Mouse (Mus musculus): ENCODE measurements around the gene Tuba1b.

Tuba1b gene

DNA sequence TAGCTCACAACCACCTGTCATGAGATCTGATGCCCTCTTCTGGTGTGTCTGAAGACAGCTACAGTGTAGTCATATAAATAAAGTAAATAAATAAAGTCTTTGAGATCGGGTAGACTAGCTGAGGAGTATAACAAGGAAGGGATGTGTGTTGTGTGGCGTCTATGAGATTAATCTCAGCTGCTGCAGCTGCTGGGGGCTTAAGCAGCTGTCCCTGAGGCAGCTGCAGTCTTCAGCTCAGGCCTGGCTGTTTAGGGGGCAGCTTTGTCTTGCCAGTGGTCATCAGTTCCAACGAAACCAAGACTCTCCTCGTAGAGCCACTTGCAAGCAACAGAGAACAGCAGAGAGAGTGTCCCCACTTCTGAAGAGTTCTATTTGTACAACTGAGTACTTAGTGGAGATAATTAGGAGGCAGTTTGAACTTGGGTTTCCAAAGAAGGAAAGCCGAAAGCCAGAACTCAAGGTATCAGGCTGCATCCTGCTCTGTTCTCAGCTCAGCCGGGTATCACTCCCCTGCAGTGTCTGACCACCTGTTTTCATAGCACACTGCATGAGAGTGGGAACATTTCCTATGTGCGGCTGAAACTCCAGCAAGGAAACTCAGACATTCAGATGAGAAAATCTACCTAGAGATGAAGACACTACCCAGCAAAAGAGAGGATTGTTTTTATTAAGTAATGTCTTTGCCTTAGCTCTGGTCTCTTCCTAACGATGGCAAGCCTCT is 47.5 kb downstream of the Tuba1b start:
- no peak for DNase-seq

DNA sequence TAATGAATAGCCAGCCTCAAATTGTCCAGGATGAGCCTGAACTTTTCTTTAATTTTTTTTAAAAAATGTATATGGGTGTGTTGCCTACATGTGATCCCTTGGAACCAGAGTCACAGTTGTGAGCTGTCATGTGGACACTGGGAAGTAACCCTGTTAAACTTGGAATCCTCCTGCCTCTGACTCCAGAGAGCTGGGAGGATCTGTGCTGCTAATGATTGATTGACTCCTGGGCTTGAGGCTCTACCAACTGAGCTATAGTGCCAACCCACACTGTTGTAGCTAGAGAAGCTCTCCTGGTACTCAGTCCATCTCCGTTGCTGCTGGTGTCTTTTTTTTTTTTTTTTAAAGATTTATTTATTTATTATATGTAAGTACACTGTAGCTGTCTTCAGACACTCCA is 50.3 kb downstream of the Tuba1b start:
- DNase-seq = no peak

DNA sequence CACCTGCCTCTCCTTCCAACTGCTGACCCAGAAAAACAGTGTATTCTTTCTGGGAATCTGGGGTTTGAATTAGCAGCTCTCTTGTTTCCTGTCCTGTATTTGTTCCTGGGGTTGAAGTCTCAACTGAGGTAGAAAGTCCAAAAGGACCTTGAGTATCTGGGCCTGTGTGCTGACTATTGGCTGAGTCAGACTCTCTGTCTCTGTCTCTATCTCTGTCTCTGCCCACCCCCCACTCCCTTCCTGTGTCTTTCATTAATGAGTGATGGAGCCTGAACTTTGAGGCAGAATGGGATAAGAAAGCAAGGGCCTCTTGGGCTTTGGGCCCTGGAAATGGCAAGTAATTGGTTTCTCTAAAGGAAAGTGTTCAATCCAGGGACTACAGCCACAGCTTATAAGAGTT is 50.7 kb downstream of the Tuba1b start:
- no peak for DNase-seq

GRCm38 (mm10) chr15:98881656-98882008 is 52.7 kb downstream of the Tuba1b start:
- DNase-seq = no peak

Data from lung, adult 18-20 months (tissue).